Mouse (Mus musculus): ENCODE measurements at regions not wholly inside any gene's neighbourhood (a gene's known extent, or its start where the extent isn't known, plus 50 kb on each side); places are given as distances from the start of the nearest gene placed in this dataset.
A peak's percentile ranks its signal among the peaks of the same experiment; 100 is the strongest.

GRCm38 (mm10) chr9:93843869-93844268 lies 694.0 kb downstream of the 1190002N15Rik start:
- DNase-seq (ENCODE audit: low spot score in 2 of 2), result peak; percentile 2 to 3
- intact Hi-C loops (cut with DNase I), result no loop called here
